Mouse (Mus musculus): ENCODE data around the gene Sesn1.
"Not testable (repeated sequence)": the region's sequence is repeated elsewhere in the genome, so short reads cannot be mapped to it uniquely, and the experiment has no call there.

The Sesn1 gene

GRCm38 (mm10) chr10:41901456-41901855 lies 91.7 kb downstream of the Sesn1 start:
- in situ Hi-C loops (cut with MboI, MseI) = no loop called here

DNA sequence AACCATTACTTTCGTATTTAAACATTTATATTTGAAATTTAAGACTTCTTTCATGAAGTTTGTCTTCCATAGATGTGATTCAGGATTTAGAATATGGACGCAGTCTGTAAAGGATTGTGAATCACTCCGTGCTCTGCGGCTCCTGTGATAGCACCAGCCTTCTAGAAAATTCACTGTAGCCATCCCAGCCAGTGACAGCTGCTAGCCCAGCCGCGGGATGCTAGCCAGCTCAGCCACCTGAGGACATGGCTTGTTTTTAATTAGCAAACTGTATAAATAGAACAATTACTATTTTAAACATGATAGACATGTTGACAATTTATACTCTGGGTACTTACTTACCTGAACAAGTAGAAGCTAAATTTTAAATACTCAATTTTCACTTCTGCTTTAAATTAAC lies 92.1 kb downstream of the Sesn1 start:
- in situ Hi-C loops (cut with MboI, MseI) = no loop called here

DNA sequence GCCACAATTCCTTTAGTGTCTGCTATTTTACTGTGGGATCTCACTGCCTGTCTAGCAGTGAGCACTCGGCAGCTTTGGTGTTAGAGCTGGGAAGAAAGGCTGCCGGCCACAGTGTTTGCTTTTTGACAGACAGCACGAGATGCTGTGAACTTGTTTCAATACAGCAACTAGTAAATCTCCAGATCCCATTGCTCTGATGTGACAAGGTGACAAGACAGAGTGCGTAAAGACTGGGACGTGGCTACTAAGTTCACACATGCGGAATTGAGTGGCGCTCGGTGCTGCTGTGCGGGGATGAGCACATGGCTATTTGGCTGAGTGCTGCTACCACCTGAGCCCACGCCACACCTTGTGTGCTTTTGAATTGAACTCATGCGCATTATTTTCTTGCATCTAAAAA lies 97.7 kb downstream of the Sesn1 start:
- in situ Hi-C loops (cut with MboI, MseI) = no loop called here

DNA sequence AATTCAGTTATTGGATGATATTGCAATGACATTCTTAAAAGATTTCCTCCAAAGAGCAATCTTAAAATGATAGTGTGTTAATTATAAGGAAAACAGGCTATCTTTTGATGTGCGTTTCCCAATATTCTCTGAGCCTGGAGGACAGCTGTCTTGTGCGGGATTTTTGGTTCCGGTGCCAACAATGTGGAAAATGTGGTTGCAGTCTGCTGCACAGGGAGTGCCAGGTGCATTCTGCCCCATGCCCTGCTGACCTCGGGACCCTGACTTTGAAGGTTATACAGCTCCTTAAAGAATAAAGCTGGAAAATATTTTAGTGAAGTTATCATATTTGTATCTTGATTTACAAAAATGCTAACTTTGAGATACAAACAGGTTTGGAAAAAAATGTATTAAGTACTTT lies 98.2 kb downstream of the Sesn1 start:
- in situ Hi-C loops (cut with MboI, MseI) = no loop called here

GRCm38 (mm10) chr10:41908899-41909298 lies 99.2 kb downstream of the Sesn1 start:
- in situ Hi-C loops (cut with MboI, MseI) = no loop called here

DNA sequence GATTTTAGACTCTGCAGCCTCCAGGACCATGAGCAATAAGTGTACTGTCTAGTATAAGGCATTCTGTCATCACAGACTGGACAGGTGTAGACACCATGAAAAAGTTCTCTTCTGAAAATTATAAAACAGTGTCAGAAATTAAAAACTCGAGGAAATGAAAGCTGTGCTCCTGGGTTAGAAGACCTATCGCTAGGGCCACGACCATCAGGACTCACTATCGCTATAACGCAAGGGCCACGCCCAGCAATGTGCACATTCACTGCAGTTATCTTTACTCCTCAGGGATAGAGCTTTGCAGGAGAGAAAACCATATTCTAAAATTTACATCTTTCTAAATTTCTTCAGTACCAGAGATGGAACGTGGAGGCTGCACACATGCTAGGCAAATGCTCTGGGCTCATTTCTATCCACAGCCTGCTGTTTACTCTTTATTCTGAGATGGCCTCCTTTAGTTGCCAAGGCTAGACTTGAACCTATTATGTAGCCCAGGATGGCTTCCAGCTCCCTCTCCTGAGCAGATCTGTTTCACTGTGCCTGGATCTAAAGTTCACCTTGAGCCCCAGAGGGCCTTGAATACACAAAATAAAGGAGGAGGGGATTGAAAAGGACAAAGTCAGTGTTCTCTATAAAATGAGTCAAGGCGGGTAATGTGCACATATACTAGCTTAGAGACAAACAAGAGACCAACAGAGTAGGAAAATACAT lies 102.7 kb downstream of the Sesn1 start:
- in situ Hi-C loops (cut with MboI, MseI) = no loop called here

DNA sequence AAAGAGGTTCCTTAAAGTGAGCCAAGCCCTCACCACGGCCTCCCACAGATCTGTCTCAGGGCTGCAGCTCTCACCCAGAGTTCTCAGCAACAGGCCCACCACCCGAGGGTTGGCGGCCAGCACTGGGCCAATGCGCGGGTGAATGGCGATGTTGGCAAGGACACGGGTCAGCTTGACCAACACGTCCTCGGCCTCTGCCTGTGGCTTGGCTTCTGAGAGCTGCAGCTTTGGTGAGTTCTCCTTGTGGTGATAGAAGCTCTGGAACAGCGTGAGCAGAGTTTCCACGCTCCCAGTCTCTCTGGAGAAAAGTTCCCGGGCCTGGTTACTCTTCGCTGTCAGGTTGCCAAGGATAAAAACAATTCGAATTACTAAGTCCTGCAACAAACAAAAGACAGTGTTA lies 117.0 kb downstream of the Sesn1 start:
- in situ Hi-C loops (cut with MboI, MseI) = loop anchor here (5.0 kb wide), 1 partner anchor 94 kb away; no protein-coding TSS in a partner anchor

DNA sequence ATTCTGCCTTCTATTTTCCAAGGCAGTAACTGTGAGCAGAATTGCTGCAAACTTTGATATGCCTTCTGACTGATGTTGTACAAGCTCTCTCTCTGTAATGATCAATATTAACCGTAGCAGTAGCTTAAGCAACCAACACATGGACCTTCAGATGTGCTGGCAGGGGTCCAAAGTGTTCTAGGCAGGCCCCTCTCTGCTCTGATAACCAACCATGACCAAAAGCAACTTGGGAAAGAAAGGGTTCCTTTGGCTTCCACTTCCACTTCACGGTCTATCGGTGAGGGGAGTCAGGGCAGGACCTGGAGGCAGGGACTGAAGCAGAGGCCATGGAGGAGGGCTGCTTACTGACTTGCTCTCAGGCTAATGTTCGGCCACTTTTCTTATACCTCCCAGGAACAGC lies 121.2 kb downstream of the Sesn1 start:
- in situ Hi-C loops (cut with MboI, MseI) = no loop called here

DNA sequence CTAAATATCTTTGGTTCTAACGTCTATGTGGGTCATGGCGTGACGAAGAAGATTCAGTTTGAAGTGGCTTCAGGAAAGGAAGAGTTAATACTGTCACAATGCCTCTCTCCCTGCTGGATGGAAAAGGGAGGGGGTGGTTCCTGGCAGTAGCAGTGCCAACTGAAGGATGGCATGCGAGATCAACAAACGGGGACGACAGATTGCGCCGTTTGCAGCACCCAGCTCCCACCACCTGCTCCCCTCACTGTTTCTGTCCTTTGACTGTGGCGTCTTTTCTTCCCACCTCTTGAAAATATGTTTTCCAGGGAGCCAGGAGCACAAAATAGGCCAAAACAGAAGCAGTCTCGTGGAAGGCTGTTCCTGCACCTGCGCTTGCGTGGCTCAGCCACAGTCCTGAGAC lies 122.2 kb downstream of the Sesn1 start:
- in situ Hi-C loops (cut with MboI, MseI) = no loop called here

DNA sequence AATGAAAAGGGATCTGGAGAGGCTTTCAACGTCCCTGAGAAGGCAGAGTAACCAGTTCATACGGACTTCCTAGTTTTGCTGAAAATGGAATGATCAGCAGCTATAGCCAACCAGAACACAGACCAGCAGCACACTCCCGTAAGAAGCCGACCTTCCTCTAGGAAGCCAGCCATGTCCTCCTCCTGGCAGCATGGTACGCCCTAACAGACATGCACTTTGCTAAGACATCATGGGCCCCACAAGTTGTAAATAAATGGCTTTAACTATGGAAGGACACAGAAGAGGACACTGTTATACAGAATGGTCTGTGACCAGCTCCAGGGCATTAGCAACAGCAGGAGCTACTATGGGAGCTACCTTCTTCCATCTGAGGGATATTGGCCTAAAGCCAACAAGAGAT lies 123.2 kb downstream of the Sesn1 start:
- in situ Hi-C loops (cut with MboI, MseI) = no loop called here

DNA sequence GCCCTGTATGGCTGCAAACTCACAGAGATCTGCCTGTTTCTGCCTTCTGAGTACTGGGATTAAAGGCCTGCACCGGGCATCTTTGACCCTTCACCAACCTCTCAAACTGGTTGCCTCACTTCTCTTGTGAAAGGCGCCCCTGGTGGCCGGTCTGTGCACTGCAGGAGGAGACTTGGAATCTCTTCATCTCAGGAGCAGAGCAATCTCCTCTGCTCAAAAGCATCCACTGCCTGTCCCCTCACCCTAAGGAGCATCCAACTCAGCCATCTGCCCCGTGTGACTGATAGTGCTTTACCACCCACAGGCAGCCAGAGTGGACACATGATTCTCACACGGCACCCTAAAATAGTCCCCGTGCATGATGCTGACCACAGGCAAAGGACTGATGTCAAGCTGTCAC lies 123.8 kb downstream of the Sesn1 start:
- in situ Hi-C loops (cut with MboI, MseI) = no loop called here

DNA sequence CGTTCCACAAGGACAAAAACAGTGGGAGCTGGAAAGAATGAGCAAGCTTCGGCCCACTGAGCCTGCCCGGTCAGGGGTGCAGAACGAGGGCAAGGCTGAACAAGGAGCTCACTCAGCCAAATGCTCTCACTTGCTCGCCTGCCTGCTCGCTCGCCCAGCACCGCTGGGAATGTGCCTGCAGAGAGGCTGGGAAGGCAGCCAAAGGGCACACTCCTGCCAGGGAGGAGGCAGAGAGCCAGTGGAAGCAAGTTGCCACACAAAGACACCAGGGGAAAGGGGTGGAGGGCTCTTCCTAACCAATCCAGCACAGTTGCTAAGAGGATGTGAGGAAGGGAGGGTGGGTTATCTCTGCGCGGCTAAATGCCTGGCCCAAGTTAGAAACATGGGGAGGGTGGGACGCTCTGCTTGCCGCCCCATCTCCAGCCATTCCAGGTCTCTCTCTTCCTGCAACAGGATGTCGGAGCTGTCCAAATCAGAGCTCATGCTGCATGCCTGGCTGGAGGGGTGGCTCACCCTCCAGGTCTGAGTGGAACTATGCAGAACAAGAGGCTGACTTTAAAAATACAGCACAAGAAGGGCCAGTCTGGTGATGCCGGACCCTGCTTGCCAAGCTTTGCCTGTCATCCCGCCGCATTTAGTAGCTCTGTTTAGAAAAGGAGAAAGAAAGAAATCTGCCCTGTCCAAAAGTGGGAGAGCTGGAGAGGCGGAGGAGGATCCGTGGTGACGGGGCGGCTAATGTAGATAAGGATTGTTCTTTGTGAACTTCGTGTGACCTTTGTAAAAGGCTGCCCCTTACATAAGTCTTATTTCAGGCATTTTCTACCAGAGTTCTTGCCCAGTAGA lies 125.1 kb downstream of the Sesn1 start:
- in situ Hi-C loops (cut with MboI, MseI) = no loop called here

DNA sequence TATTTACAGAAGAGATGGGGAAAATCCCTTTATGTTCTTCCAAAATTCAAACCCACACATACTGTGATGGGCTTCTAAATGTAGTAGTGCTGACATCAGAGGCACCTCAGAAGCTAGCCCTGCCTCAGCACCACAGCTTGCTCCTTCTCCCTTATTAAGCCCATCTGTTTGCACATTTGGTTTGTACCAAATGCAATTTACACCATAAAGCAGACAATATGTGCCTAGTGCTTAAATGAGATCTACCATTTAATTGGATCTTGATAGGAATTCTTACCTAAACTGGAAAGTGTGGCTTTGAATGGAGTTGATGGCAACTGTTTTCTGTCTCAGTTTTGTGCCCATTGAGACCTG lies 125.7 kb downstream of the Sesn1 start:
- in situ Hi-C loops (cut with MboI, MseI) = no loop called here

GRCm38 (mm10) chr10:41936100-41936499 lies 126.4 kb downstream of the Sesn1 start:
- in situ Hi-C loops (cut with MboI, MseI) = no loop called here

GRCm38 (mm10) chr10:41937176-41937575 lies 127.4 kb downstream of the Sesn1 start:
- in situ Hi-C loops (cut with MboI, MseI) = no loop called here

DNA sequence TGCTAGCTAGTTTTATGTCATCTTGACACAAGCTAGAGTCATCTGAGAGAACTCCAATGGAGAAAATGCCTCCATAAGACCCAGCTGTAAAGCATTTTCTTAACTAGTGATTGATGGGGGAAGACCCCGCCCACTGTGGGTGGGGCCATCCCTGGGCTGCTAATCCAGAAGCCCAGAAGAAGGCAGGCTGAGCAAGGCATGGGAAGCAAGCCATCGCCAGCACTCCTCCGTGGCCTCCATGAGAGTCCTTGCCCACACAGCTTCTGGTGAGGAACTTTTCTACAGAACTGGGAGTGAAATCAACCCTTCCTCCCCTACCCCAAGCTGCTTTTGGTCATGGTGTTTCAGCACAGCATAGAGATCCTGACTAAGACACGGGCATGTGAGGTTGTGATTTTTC lies 129.4 kb downstream of the Sesn1 start:
- in situ Hi-C loops (cut with MboI, MseI) = no loop called here

GRCm38 (mm10) chr10:41952354-41952753 lies 142.6 kb downstream of the Sesn1 start:
- in situ Hi-C loops (cut with MboI, MseI) = not testable (repeated sequence)

- in situ Hi-C loops (cut with MboI, MseI) = no loop called here
Observed at GRCm38 (mm10) chr10:41952850-41953527, 143.3 kb downstream of the Sesn1 start.

DNA sequence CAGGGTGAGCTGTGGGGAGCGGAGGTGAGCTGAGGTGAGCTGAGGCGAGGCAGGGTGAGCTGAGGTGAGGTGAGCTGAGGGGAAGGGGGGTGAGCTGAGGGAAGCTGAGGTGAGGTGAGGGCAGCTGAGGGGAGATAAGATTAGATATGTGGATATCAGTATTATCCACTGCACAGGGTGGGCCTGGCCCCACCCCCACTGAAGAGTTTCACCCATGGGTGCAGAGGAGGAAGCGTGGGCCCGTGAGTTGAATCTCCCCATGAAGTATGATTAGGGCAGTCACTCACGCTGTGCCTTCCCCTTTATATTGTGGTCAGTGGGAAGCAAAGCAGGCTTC lies 143.8 kb downstream of the Sesn1 start:
- in situ Hi-C loops (cut with MboI, MseI) = no loop called here

DNA sequence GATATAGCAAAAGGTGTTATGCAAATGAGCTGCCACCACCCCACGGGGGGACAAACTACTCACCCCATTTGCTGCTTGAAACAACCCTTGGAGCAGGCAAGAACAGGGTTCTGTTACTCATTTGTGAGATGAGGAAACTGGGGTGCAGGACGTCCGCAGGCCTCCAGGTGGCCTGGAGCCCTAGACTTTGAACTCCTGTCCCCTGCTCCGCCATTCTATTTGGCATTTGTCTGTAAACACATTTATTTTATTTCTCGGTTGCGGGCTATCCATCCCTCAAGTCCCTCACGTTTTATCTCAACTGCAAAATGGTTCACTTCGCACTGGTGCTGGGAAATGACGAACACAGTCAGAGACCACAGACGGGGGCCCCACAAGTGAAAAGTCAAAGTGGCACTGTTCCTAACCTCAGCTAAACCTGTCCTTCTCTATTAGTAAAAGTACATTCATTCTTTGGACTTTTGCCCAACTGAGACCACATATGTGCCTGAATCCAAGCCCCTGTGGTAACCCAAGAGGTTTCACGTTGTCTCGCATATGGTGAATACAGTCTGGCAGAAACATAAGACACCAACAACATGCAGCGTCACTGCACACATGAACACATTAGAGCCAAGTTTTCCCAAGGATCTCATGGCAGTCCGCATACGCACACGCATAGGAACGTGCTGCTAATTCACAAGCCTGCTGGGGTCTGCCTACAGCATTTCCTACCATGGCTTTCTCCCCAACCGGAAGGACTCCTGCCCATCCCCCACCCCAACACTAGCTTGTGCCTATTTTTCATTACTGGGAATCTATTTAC lies 147.9 kb downstream of the Sesn1 start:
- in situ Hi-C loops (cut with MboI, MseI) = no loop called here
